Mouse (Mus musculus) kidney, postnatal 4 days (tissue): Measurements from ENCODE around the gene Mylk2.

Experiments
- DNase-seq, 2 experiments: peaks; one replicate each; pipeline ENCODE4 v3.0.0; 2021; ENCODE audit warnings: mixed read lengths in 2 of 2

Mylk2 gene

GRCm38 (mm10) chr2:152914310-152915120, 3.4 kb downstream of the Mylk2 start:
- DNase-seq = peak; percentile 88 to 91

GRCm38 (mm10) chr2:152915453-152915852, 4.3 kb downstream of the Mylk2 start:
- no peak for DNase-seq

GRCm38 (mm10) chr2:152916111-152916510, 5.0 kb downstream of the Mylk2 start:
- no peak for DNase-seq

GRCm38 (mm10) chr2:152917671-152918070, 6.5 kb downstream of the Mylk2 start:
- no peak for DNase-seq

- peak in 1 of 2 experiments; percentile 34 for DNase-seq
Measured at GRCm38 (mm10) chr2:152922376-152922775, 11.2 kb downstream of the Mylk2 start.

- no peak for DNase-seq
Measured at GRCm38 (mm10) chr2:152923621-152924020, 12.5 kb downstream of the Mylk2 start.

GRCm38 (mm10) chr2:152924128-152924527, 13.0 kb downstream of the Mylk2 start:
- no peak for DNase-seq

GRCm38 (mm10) chr2:152924543-152924942, 13.4 kb downstream of the Mylk2 start:
- no peak for DNase-seq

- DNase-seq = peak; percentile 82 to 89
Measured at GRCm38 (mm10) chr2:152925189-152925872, 14.2 kb downstream of the Mylk2 start.

GRCm38 (mm10) chr2:152926896-152927295, 15.7 kb downstream of the Mylk2 start:
- no peak for DNase-seq

GRCm38 (mm10) chr2:152927371-152927770, 16.2 kb downstream of the Mylk2 start:
- DNase-seq = no peak

GRCm38 (mm10) chr2:152928219-152928987, 17.3 kb downstream of the Mylk2 start:
- peak; percentile 65 to 77 for DNase-seq

GRCm38 (mm10) chr2:152928988-152929370, 17.8 kb downstream of the Mylk2 start:
- DNase-seq = no peak

- peak; percentile 67 to 75 for DNase-seq
Measured at GRCm38 (mm10) chr2:152930276-152930675, 19.1 kb downstream of the Mylk2 start.

- DNase-seq = peak; percentile 52 to 63
Measured at GRCm38 (mm10) chr2:152931456-152932160, 20.5 kb downstream of the Mylk2 start.

- peak; percentile 70 to 79 for DNase-seq
Measured at GRCm38 (mm10) chr2:152933048-152933447, 21.9 kb downstream of the Mylk2 start, which contains the start of gene Foxs1. Foxs1 (minus strand) TSS chr2:152933208.

GRCm38 (mm10) chr2:152933614-152934013, 22.5 kb downstream of the Mylk2 start:
- DNase-seq = peak; percentile 81 to 84

- peak; percentile 80 to 83 for DNase-seq
Measured at GRCm38 (mm10) chr2:152939846-152940245, 28.7 kb downstream of the Mylk2 start.

GRCm38 (mm10) chr2:152941106-152941505, 30.0 kb downstream of the Mylk2 start:
- DNase-seq = no peak

- no peak for DNase-seq
Measured at GRCm38 (mm10) chr2:152941776-152942175, 30.6 kb downstream of the Mylk2 start.

GRCm38 (mm10) chr2:152942898-152943515, 31.9 kb downstream of the Mylk2 start:
- peak in 1 of 2 experiments; percentile 47 for DNase-seq

GRCm38 (mm10) chr2:152943568-152943967, 32.4 kb downstream of the Mylk2 start:
- DNase-seq = no peak
